Mouse (Mus musculus) megakaryocyte, embryonic 14.5 days (primary cell): ENCODE measurements around the gene 1700049E17Rik2.
"Not testable (repeated sequence)": the region's sequence is repeated elsewhere in the genome, so short reads cannot be mapped to it uniquely, and the experiment has no call there.

Source experiments
- FLI1 ChIP-seq: IDR thresholded peaks from 2 replicates; pipeline ENCODE4 v1.6.1; 2012; ENCODE audit warnings: low read length, inconsistent platforms, mixed read lengths
- GATA1 ChIP-seq: IDR thresholded peaks from 3 replicates; pipeline ENCODE4 v1.6.1; 2012; ENCODE audit warnings: mixed read lengths, low read length, inconsistent platforms, borderline replicate concordance

- not testable (repeated sequence) for TF ChIP-seq GATA1, FLI1
Observed at GRCm38 (mm10) chr14:41524695-41525094, 48.3 kb upstream of the 1700049E17Rik2 start.
